Mouse (Mus musculus) lung, embryonic 14.5 days (tissue): Measurements from ENCODE around the gene Pgd. TPM values are rescaled to one million over a fixed set of nuclear protein-coding genes. Genes with fewer than 3 reads are reported as not detected.
"Not testable (repeated sequence)": the region's sequence is repeated elsewhere in the genome, so short reads cannot be mapped to it uniquely, and the experiment has no call there.

ENCODE experiments used
- ATAC-seq: fragments of 200-750 bp; cut with Nextera tagmentation; 2 replicates; pipeline ENCODE4 v1.8.0; 2017; ENCODE audit warnings: mild to moderate bottlenecking, moderate TSS enrichment, moderate library complexity; ENCODE audit not compliant: insufficient read depth
- DNase-seq: peaks from one replicate; pipeline ENCODE4 v3.0.0-alpha.2; 2015
- H3K27ac ChIP-seq: fragments of 300-500 bp; sonication (generic); 2 replicates; pipeline ENCODE4 v1.5.1; 2014; ENCODE audit warnings: low read depth, mild to moderate bottlenecking, moderate library complexity
- H3K27me3 ChIP-seq: fragments of 300-500 bp; sonication (generic); 2 replicates; pipeline ENCODE4 v1.6.1; 2014; ENCODE audit warnings: low read length, control low read depth; ENCODE audit not compliant: insufficient read depth
- H3K36me3 ChIP-seq: fragments of 300-500 bp; sonication (generic); 2 replicates; pipeline ENCODE4 v1.6.1; 2014; ENCODE audit warnings: control low read depth; ENCODE audit not compliant: insufficient read depth
- H3K4me1 ChIP-seq: fragments of 300-500 bp; sonication (generic); 2 replicates; pipeline ENCODE4 v1.6.1; 2014; ENCODE audit warnings: antibody characterized with exemption, control low read depth; ENCODE audit not compliant: insufficient read depth
- H3K4me2 ChIP-seq: fragments of 300-500 bp; sonication (generic); 2 replicates; pipeline ENCODE4 v1.6.1; 2014; ENCODE audit warnings: mild to moderate bottlenecking
- H3K4me3 ChIP-seq: fragments of 300-500 bp; sonication (generic); 2 replicates; pipeline ENCODE4 v1.5.1; 2014; ENCODE audit warnings: low read depth, low read length
- H3K9ac ChIP-seq: fragments of 300-500 bp; sonication (generic); 2 replicates; pipeline ENCODE4 v1.6.1; 2014
- H3K9me3 ChIP-seq: fragments of 300-500 bp; sonication (generic); 2 replicates; pipeline ENCODE4 v1.6.1; 2016; ENCODE audit warnings: low read depth, low read length, control low read depth
- CTCF ChIP-seq: IDR thresholded peaks from 2 replicates; pipeline ENCODE4 v1.5.1; 2016; ENCODE audit warnings: antibody characterized with exemption, low read depth
- WGBS: fragments of 180-500 bp; shearing (Covaris S2); extraction: QIAGEN DNeasy Blood & Tissue Kit; methylation state at CpG from one replicate; pipeline ENCODE4 v1.1.7; 2014; 5-methylcytosine and 5-hydroxymethylcytosine counted together
- polyA plus RNA-seq: library from polyadenylated mRNA; unstranded; fragments of >200 nt; fragmentation: Nextera tagmentation; extraction: Ambion mirVana; gene quantifications from 2 replicates; pipeline ENCODE4 v1.2.1, GENCODE M21; 2014

Gene Pgd
- polyA plus RNA-seq, 1 experiment from 2014 or later = 47.0 TPM

GRCm38 (mm10) chr4:149125341-149126114, 41.0 kb downstream of the Pgd start:
- no peak overlapping the region for H3K9ac ChIP-seq
- H3K9me3 ChIP-seq = no peaks in the 10 kb centered on the region
- H3K4me2 ChIP-seq = no peak overlapping the region
- no peak overlapping the region for H3K27ac ChIP-seq
- no peaks in the 10 kb centered on the region for H3K4me1 ChIP-seq
- no peaks in the 10 kb centered on the region for H3K27me3 ChIP-seq
- WGBS = 52% methylated on average over 11 of the region's 11 CpGs
- H3K4me3 ChIP-seq = no peak overlapping the region
- DNase-seq (no peak), ATAC-seq (no peak)
- peaks cover 28% of the 10 kb centered on the region; the same call in 1 of the 2 replicates for H3K36me3 ChIP-seq
- no peak for TF ChIP-seq CTCF

- DNase-seq (no peak), ATAC-seq (no peak)
- H3K9me3 ChIP-seq = no peaks in the 10 kb centered on the region
- WGBS = 60% methylated on average over 5 of the region's 5 CpGs
- H3K27me3 ChIP-seq = no peaks in the 10 kb centered on the region
- TF ChIP-seq CTCF = no peak
- no peak overlapping the region for H3K4me3 ChIP-seq
- no peak overlapping the region for H3K9ac ChIP-seq
- no peaks in the 10 kb centered on the region for H3K4me1 ChIP-seq
- H3K36me3 ChIP-seq = peaks cover 14% of the 10 kb centered on the region
- no peak overlapping the region for H3K27ac ChIP-seq
- H3K4me2 ChIP-seq = no peak overlapping the region
These were observed 43.1 kb downstream of the Pgd start for GRCm38 (mm10) chr4:149123432-149123831.

GRCm38 (mm10) chr4:149119978-149120562, 46.5 kb downstream of the Pgd start:
- not testable (repeated sequence) for H3K9me3 ChIP-seq, H3K4me2 ChIP-seq, DNase-seq, H3K36me3 ChIP-seq, H3K4me3 ChIP-seq, H3K27me3 ChIP-seq, H3K9ac ChIP-seq, H3K4me1 ChIP-seq, ATAC-seq, H3K27ac ChIP-seq
- WGBS = 74% methylated on average over 12 of the region's 12 CpGs

GRCm38 (mm10) chr4:149103875-149104561, 62.6 kb downstream of the Pgd start, which contains the start of gene Dffa:
Gene Dffa (plus strand): TSS chr4:149104146.
- Histone ChIP-seq H3K4me2 (peak within 1 kb of the TSS; percentile 88), H3K4me1 (peaks cover 5% of the 10 kb centered on the region; the same call in 1 of the 2 replicates), H3K9ac (peak within 1 kb of the TSS; percentile 83), H3K27ac (no peak within 1 kb of the TSS), H3K27me3 (no peaks in the 10 kb centered on the region), H3K36me3 (peaks cover 18% of the 10 kb centered on the region), H3K4me3 (peak within 1 kb of the TSS; percentile 80), H3K9me3 (no peaks in the 10 kb centered on the region)
- ATAC-seq (peak; percentile 76), DNase-seq (peak; percentile 97)
- TF ChIP-seq CTCF = peak; percentile 16
- under 1% methylated on average over 35 of the region's 35 CpGs for WGBS

- no peak overlapping the region for H3K4me2 ChIP-seq
- no peak for ATAC-seq
- TF ChIP-seq CTCF = no peak
- no peaks in the 10 kb centered on the region for H3K27me3 ChIP-seq
- 82% methylated on average over 3 of the region's 3 CpGs for WGBS
- no peak for DNase-seq
- H3K4me1 ChIP-seq = peaks cover 10% of the 10 kb centered on the region; the same call in 1 of the 2 replicates
- H3K36me3 ChIP-seq = peaks cover 4% of the 10 kb centered on the region; the same call in 1 of the 2 replicates
- no peaks in the 10 kb centered on the region for H3K9me3 ChIP-seq
- H3K27ac ChIP-seq = no peak overlapping the region
- H3K4me3 ChIP-seq = no peak overlapping the region
- no peak overlapping the region for H3K9ac ChIP-seq
These were observed 65.1 kb downstream of the Pgd start for GRCm38 (mm10) chr4:149101456-149101855.

- H3K9me3 ChIP-seq, H3K4me3 ChIP-seq, H3K36me3 ChIP-seq, H3K4me2 ChIP-seq, H3K27ac ChIP-seq, DNase-seq, H3K9ac ChIP-seq, ATAC-seq, H3K27me3 ChIP-seq, H3K4me1 ChIP-seq: not testable (repeated sequence)
- WGBS = 85% methylated on average over 12 of the region's 12 CpGs
These were observed 66.1 kb downstream of the Pgd start for GRCm38 (mm10) chr4:149100449-149100848.

Other genes with a start within 250 kb of the Pgd start
- 39.6 and 43.7 TPM in 2 replicates for gene Pex14, start 66.9 kb downstream of the Pgd start, polyA plus RNA-seq
- 26.3 and 29.7 TPM in 2 replicates for gene Dffa, start 62.6 kb downstream of the Pgd start, polyA plus RNA-seq
- not detected in 2 replicates for gene Cort, start 40.0 kb downstream of the Pgd start, polyA plus RNA-seq
- gene Cenps, start 29.1 kb downstream of the Pgd start, polyA plus RNA-seq = 42.7 and 44.3 TPM in 2 replicates
- 38.9 and 39.7 TPM in 2 replicates for gene Kif1b, start 140.9 kb upstream of the Pgd start, polyA plus RNA-seq